Mouse (Mus musculus) spleen, adult 2 months (tissue): Measurements from ENCODE around the gene Cep112.

ENCODE experiments used
- CTCF ChIP-seq: fragments of 200-500 bp; IDR thresholded peaks from 2 replicates; pipeline ENCODE4 v1.5.1; 2011; ENCODE audit warnings: mild to moderate bottlenecking, inconsistent platforms; ENCODE audit not compliant: insufficient read depth, insufficient read length, insufficient replicate concordance; ENCODE audit errors: extremely low read depth
- POLR2A ChIP-seq: fragments of 200-500 bp; IDR thresholded peaks from 2 replicates; pipeline ENCODE4 v1.6.1; 2011; ENCODE audit warnings: low read depth, low read length, inconsistent platforms

GRCm38 (mm10) chr11:108862360-108862759 is 437.4 kb downstream of the Cep112 start:
- TF ChIP-seq CTCF (no peak), POLR2A (no peak)
